Mouse (Mus musculus): ENCODE data around the gene Kif16b. TPM values are rescaled to one million over a fixed set of nuclear protein-coding genes. Genes with fewer than 3 reads are reported as not detected.
A peak's percentile ranks its signal among the peaks of the same experiment; 100 is the strongest.

Kif16b gene
- polyA plus RNA-seq, 1 experiment from 2014 or later, result 10.3 TPM

GRCm38 (mm10) chr2:142882871-142883624, 18.3 kb downstream of the Kif16b start:
- Histone ChIP-seq H3K4me2 (no peak overlapping the region), H3K9me3 (ENCODE audit: low read depth, low read length) (no peaks in the 10 kb centered on the region), H3K36me3 (ENCODE audit: insufficient read depth) (no peaks in the 10 kb centered on the region), H3K9ac (no peak overlapping the region), H3K4me3 (ENCODE audit: low read depth, low read length) (no peak overlapping the region), H3K4me1 (ENCODE audit: insufficient read depth) (no peaks in the 10 kb centered on the region), H3K27ac (ENCODE audit: low read depth) (no peak overlapping the region), H3K27me3 (ENCODE audit: insufficient read depth, low read length) (no peaks in the 10 kb centered on the region)
- TF ChIP-seq CTCF (IDR thresholded peaks at IDR 0.05; ENCODE audit: low read depth), result no peak
- ATAC-seq (ENCODE audit: insufficient read depth) (no peak), DNase-seq (no peak)
- 58% methylated on average over 7 of the region's 7 CpGs for WGBS

DNA sequence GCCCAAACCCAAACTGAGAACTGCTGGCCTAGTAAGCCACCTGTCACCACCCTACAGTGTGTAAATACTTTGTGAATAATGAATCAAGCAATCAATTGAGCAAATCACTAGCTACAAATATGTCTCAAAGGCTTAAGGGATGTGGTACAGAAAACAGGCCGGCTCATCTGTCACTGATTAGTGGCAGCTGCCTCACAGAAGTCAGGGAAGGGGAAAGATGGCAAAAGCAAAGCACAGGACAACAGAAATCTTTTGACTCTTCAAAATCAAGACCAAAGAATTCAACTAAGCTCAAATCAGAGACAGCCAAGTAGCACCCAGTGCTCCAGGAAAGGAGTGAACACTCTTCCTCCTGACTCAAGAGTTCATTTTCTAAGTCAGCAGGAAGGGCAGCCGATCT, 18.9 kb downstream of the Kif16b start:
- no peak overlapping the region for H3K4me3 ChIP-seq (ENCODE audit: low read depth, low read length)
- no peaks in the 10 kb centered on the region for H3K27me3 ChIP-seq (ENCODE audit: insufficient read depth, low read length)
- H3K4me2 ChIP-seq, result no peak overlapping the region
- ATAC-seq (ENCODE audit: insufficient read depth) (no peak), DNase-seq (no peak)
- 38% methylated on average over 2 of the region's 2 CpGs for WGBS
- TF ChIP-seq CTCF (IDR thresholded peaks at IDR 0.05; ENCODE audit: low read depth), result no peak
- H3K9me3 ChIP-seq (ENCODE audit: low read depth, low read length), result no peaks in the 10 kb centered on the region
- H3K4me1 ChIP-seq (ENCODE audit: insufficient read depth), result no peaks in the 10 kb centered on the region
- no peak overlapping the region for H3K9ac ChIP-seq
- H3K36me3 ChIP-seq (ENCODE audit: insufficient read depth), result no peaks in the 10 kb centered on the region
- H3K27ac ChIP-seq (ENCODE audit: low read depth), result no peak overlapping the region

DNA sequence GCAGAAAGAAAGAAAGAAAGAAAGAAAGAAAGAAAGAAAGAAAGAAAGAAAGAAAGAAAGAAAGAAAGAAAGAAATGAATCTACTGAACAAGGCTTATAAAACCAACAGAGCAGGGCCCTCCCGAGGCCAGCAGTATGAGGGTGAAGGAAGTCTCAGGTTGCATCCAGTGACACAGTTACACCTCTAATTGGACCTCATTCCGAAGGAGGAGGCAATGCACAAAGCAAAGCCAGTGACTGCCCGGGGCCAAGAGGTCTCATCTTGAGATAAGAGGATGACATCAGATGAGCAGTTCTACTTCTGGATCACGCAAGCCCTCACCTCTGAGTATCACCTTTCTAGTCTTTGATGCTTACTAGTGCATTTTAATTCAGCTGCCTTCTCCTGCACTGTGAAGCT, 20.2 kb downstream of the Kif16b start:
- Histone ChIP-seq H3K4me2 (no peak overlapping the region), H3K9ac (no peak overlapping the region), H3K9me3 (ENCODE audit: low read depth, low read length) (no peaks in the 10 kb centered on the region), H3K27ac (ENCODE audit: low read depth) (no peak overlapping the region), H3K27me3 (ENCODE audit: insufficient read depth, low read length) (no peaks in the 10 kb centered on the region), H3K36me3 (ENCODE audit: insufficient read depth) (no peaks in the 10 kb centered on the region), H3K4me1 (ENCODE audit: insufficient read depth) (no peaks in the 10 kb centered on the region), H3K4me3 (ENCODE audit: low read depth, low read length) (no peak overlapping the region)
- no peak for ATAC-seq (ENCODE audit: insufficient read depth)
- TF ChIP-seq CTCF (IDR thresholded peaks at IDR 0.05; ENCODE audit: low read depth), result no peak
- 28% methylated on average over 4 of the region's 4 CpGs for WGBS
- DNase-seq, result no peak

- Histone ChIP-seq H3K4me2 (no peak overlapping the region), H3K9me3 (ENCODE audit: low read depth, low read length) (no peaks in the 10 kb centered on the region), H3K27me3 (ENCODE audit: insufficient read depth, low read length) (no peaks in the 10 kb centered on the region), H3K36me3 (ENCODE audit: insufficient read depth) (no peaks in the 10 kb centered on the region), H3K9ac (no peak overlapping the region), H3K4me1 (ENCODE audit: insufficient read depth) (no peaks in the 10 kb centered on the region), H3K27ac (ENCODE audit: low read depth) (no peak overlapping the region), H3K4me3 (ENCODE audit: low read depth, low read length) (no peak overlapping the region)
- no peak for DNase-seq
- WGBS, result 66% methylated on average over 8 of the region's 8 CpGs
- no peak for TF ChIP-seq CTCF (IDR thresholded peaks at IDR 0.05; ENCODE audit: low read depth)
- no peak for ATAC-seq (ENCODE audit: insufficient read depth)
Measured at GRCm38 (mm10) chr2:142879257-142879818, 22.0 kb downstream of the Kif16b start.

- ATAC-seq (ENCODE audit: insufficient read depth) (no peak), DNase-seq (no peak)
- no peak overlapping the region for H3K9ac ChIP-seq
- no peaks in the 10 kb centered on the region for H3K27me3 ChIP-seq (ENCODE audit: insufficient read depth, low read length)
- no peak overlapping the region for H3K27ac ChIP-seq (ENCODE audit: low read depth)
- no peaks in the 10 kb centered on the region for H3K4me1 ChIP-seq (ENCODE audit: insufficient read depth)
- 41% methylated on average over 2 of the region's 2 CpGs for WGBS
- H3K4me2 ChIP-seq, result no peak overlapping the region
- no peak for TF ChIP-seq CTCF (IDR thresholded peaks at IDR 0.05; ENCODE audit: low read depth)
- H3K4me3 ChIP-seq (ENCODE audit: low read depth, low read length), result no peak overlapping the region
- no peaks in the 10 kb centered on the region for H3K36me3 ChIP-seq (ENCODE audit: insufficient read depth)
- no peaks in the 10 kb centered on the region for H3K9me3 ChIP-seq (ENCODE audit: low read depth, low read length)
Measured at GRCm38 (mm10) chr2:142876636-142877035, 24.7 kb downstream of the Kif16b start.

- no peaks in the 10 kb centered on the region for H3K4me1 ChIP-seq (ENCODE audit: insufficient read depth)
- no peaks in the 10 kb centered on the region for H3K27me3 ChIP-seq (ENCODE audit: insufficient read depth, low read length)
- no peak overlapping the region for H3K9ac ChIP-seq
- no peaks in the 10 kb centered on the region for H3K36me3 ChIP-seq (ENCODE audit: insufficient read depth)
- no peak for ATAC-seq (ENCODE audit: insufficient read depth)
- 33% methylated on average over 4 of the region's 4 CpGs for whole genome bisulfite sequencing
- no peak for TF ChIP-seq CTCF (IDR thresholded peaks at IDR 0.05; ENCODE audit: low read depth)
- H3K4me2 ChIP-seq, result no peak overlapping the region
- H3K9me3 ChIP-seq (ENCODE audit: low read depth, low read length), result no peaks in the 10 kb centered on the region
- no peak for DNase-seq
- no peak overlapping the region for H3K27ac ChIP-seq (ENCODE audit: low read depth)
- H3K4me3 ChIP-seq (ENCODE audit: low read depth, low read length), result no peak overlapping the region
Measured at GRCm38 (mm10) chr2:142875936-142876335, 25.4 kb downstream of the Kif16b start.

DNA sequence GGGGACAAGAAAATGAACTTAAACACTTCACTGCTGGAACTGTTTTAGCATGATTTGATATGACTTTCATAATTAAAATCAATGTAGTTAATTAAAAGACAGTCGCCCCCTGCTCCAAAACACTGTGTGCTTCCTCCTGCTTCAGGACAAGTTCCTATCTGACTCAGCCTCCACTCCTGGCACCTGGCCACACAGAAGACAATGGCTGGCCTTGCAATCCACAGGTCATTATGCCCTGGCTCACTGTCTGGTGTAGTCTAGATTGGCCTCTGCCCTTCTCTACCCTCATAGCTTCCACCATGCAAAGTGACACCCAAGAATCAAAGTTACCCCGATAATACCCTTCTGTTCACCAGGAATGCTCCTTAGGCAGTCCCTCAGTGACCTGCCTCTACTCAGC, 26.8 kb downstream of the Kif16b start:
- no peak overlapping the region for H3K27ac ChIP-seq (ENCODE audit: low read depth)
- no peak for ATAC-seq (ENCODE audit: insufficient read depth)
- H3K36me3 ChIP-seq (ENCODE audit: insufficient read depth), result no peaks in the 10 kb centered on the region
- TF ChIP-seq CTCF (IDR thresholded peaks at IDR 0.05; ENCODE audit: low read depth), result no peak
- H3K9me3 ChIP-seq (ENCODE audit: low read depth, low read length), result no peaks in the 10 kb centered on the region
- H3K4me3 ChIP-seq (ENCODE audit: low read depth, low read length), result no peak overlapping the region
- H3K9ac ChIP-seq, result no peak overlapping the region
- H3K27me3 ChIP-seq (ENCODE audit: insufficient read depth, low read length), result no peaks in the 10 kb centered on the region
- WGBS, result 85% methylated on average over 2 of the region's 2 CpGs
- H3K4me2 ChIP-seq, result no peak overlapping the region
- peak; percentile 10 for DNase-seq
- no peaks in the 10 kb centered on the region for H3K4me1 ChIP-seq (ENCODE audit: insufficient read depth)

All from lung, embryonic 14.5 days (tissue).